Mouse (Mus musculus) heart, adult 9 months (tissue): Measurements from ENCODE around the gene Tcf3.

Experiments
- DNase-seq, 2 experiments: peaks; one replicate each; pipeline ENCODE4 v3.0.0; 2022; ENCODE audit warnings: low spot score in 2 of 2

Gene Tcf3

DNA sequence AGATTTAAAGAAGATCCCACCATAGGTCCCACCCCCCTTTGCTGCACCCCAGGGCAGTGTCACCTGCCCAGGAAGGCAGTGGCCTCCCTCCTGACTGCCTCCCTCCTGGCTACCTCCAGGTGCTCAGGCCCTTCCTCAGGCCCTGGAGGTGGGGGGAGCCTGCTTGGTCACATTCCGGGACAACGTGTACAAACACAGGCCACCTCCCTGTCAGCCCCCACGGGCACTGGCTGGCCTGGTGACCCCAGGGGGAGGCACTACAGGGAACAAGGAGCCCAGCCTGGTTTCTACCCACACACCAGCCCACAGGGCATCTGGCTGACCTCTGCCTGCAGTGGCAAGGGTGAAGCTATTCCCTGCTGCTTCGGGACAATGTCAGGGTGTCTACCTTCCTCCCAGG is 4.5 kb upstream of the Tcf3 start:
- no peak for DNase-seq

DNA sequence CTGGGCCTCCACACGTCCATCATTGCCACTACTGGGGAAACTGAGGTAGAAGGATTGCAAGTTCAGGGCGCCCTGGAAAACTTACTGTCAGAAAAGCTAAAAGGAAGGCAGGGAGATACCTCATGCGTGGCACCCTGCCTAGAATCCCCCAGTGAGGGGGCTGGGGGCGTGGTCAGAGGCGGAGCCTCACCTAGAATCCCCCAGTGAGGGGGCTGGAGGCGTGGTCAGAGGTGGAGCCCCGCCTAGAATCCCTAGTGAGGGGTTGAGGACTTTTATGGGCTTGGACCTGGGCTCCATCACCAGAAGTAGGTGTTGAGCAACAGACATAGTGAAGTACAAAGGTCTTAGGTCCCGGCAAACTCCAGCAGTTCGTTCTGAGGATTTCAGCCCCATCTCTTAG is 2.8 kb upstream of the Tcf3 start:
- DNase-seq: no peak

DNA sequence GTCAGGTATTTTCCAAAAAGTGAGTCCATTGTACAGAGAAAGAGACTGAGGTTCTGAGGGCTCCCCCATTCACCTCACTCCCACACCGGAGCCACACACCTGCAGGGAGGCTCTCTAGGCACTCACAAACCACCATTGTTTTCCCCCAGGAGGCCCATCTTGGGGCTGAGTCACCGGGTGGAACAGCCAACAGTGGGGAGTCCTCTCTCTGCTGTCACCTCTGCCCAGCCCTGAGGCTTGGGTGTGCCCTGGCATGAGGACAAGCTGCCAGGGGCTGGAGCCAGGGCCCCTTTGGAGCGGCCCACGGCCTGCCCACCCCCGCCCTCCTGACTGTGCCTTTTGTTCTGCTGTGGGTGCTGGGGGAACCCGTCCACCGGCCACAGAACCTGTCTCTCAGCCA is 2.3 kb upstream of the Tcf3 start:
- DNase-seq: no peak

DNA sequence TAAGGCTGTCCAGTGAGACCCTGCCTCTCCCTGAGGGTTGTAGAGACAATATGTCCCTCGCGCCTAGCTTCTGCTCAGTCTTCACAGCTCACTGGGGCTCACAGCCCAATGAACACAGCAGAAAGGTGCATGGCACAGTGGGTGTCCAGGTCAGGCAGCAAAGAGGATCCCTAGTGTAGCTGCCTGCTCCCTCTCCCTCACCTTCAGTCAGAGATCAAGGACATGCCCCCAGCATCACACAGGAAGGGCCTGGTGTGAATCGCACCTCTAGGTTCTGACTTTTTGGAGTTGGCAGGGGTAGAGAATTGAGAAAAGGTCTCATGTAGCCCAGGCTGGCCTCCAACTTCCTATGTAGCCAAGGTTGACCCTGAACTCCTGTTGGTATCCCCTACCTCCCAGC is 1.4 kb upstream of the Tcf3 start:
- no peak for DNase-seq

DNA sequence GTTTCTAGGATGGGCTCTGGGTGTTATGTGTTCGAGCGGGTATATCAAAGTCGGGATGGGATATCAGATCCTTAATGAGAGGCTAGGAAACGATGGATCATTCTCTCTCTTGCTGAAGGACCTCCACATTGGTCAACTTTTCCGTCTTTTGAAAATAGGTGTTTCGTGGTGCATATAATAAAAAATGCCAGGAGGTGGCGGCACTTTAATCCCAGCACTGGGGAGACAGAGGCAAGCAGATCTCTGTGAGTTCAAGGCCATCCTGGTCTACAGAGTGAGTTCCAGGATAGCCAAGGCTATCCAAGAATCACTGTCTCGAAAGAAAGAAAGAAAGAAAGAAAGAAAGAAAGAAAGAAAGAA is 766 bp upstream of the Tcf3 start:
- DNase-seq: no peak

DNA sequence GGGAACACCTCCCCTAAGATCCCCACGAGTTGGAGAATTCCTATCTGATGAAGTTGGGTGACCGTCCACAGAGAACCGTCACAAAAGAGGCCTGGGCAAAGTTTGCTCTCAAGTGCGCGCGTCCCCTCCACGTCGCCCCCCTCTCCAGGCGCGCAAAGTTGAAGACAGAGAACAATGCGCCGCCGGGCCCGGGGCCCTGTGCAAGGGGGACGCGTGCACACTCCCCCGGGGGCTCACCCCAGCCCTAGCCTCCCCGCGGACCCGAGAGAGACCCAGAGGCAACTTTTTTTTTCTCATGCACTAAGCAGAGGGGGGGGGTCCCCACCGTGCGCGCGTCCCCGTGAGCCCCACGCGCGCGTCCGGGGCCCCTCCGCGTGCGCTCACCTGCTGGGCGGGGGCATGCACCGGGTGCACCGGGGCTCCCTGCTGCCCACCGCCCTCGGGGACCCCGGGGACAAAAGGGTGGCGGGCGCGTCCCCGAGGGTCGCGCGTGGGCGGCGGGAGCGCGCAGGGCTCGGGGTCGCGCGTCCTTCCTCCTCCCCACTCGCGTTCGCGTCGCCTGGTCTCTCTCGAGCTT is 423 bp downstream of the Tcf3 start:
- peak in 1 of 2 experiments; percentile 23 for DNase-seq

DNA sequence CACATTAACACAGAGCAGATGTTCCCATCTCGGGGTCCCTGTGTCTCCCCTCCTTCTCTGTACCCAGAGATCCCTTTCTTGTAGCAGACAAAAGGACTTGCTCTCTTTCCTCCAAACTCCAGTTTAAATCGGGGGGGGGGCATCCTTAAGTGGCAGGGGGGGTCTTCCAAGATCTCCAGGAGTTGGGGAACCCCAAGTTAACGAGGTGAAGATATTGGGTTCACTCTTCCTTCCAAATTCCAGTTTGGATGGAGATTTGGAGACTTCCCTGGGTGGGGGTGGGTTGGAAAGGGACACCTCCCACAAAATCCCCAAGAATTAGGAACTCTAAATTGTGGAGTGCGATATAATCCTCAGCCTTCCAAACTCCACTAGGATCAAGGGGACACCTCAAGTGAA is 1.1 kb downstream of the Tcf3 start:
- no peak for DNase-seq

DNA sequence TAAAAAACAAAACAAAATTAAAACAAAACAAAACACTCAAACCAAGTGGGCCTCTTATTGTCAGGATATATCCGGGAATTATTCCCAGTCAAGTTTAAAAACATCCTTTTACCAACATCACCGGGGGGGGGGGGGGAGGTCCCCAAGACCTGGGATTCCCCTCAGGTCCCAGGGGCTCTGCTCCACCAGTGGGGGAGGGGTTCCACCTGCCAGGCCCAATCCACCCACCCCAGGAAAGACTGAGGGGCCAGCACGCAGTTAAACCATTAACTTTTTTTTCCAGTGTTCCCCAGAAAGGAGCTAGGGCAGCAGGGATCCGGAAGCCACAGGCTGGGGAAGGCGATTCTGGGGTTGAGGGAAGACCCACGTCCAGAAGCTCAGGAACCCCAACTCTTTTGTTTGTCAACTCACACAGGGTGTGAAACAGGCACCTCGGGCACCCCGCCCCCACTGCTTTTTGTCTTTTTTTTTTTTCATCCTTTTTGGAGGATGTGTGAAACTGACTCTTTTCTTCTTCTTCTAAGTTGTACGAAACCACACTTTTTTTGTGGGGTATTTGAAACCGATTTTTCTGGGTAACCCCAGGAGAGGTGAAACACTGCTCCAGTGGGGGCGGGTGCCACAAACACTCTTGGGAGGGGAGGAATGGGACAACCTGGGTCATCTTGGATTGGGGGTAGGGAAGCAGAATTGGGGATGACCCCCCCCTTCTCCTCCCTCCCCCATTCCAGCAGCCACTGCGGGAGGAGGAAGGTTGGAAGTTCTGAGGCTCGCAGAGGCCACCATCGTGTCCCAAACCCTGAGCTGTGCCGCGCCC is 1.7 kb downstream of the Tcf3 start:
- DNase-seq: no peak

DNA sequence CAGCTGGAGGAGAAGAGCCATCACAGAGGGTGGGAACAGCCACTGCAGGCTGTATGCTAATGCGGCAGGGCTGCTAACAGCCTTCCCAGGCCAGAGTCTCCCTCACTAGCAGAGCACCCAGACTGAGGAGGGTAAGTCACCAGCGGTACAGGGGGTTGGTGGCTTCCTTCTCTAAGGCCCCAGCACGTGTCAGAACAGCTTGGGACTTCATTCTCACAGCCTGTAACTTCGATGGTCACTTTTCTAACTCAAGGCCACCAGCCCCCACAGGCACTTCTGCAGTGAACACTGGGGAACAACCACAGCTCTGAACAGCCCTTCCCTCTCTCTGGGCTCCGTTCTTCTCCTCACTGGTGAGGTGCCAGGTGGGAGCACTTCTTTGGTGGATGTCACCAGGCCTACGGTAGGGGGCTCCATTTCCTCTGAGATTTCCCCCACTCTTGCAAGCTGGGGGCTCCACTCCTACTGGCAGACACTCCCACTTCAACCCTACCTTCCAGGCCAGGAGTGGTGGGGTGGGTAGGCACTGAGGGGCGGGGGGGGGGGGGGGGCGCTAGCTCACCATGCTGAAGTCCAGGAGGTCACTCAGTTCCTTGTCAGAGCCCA is 3.0 kb downstream of the Tcf3 start:
- DNase-seq: no peak

DNA sequence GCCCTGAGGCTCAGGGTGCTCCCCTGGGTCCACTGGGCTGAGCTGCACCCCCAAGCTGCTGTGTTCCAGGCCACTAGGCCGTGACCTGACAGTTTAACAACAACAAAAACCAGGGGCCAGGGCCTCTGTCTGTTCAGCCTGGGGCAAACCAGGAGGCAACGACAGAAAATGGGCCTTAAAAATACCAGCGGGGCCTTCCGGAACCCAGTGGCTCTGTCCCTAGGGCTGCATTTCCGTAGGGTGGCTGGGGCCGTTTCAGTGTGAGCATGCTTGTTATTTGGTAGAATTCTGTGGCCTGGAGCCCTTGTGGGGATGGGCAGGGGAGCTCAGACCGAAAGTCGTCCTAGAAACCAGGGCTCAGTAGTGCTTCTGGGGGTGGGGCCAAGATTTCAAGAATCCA is 3.6 kb downstream of the Tcf3 start:
- no peak for DNase-seq

DNA sequence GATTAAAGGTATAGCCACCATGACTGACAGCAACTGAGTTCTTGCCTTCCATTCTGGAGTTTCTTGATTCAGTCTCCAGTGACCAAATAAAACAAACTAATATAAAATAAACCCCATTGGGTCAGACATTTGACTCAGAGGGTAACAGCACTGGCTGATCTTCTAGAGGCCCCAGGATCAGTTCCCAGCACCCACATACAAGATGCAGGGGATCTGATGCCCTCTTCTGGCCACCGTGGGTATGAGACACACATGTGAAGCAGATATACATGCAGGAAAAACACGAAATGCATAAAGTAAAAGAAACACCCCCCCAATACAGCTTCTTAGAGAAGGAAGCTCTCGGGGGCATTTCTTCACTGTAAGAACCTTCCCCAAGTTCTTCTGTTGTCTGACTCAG is 8.4 kb downstream of the Tcf3 start:
- no peak for DNase-seq

DNA sequence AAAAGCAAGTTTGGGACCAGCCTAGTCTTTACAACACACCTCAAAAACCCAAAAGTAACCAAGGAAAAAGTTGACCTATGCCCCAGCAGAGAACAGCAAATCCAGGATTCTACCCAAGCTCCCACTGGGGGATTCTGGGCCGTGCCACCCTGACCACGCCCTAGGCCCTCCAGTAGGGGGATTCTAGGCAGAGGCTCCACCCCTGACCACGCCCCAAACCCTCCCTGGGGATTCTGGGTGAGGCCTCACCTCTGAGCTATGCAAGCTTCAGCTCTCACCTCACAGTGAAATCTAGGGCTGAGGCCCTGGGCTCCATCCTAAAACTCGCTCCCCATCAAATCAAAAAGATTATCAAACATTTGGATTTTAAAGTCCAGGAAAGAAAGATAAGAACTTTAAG is 9.9 kb downstream of the Tcf3 start:
- DNase-seq: no peak

DNA sequence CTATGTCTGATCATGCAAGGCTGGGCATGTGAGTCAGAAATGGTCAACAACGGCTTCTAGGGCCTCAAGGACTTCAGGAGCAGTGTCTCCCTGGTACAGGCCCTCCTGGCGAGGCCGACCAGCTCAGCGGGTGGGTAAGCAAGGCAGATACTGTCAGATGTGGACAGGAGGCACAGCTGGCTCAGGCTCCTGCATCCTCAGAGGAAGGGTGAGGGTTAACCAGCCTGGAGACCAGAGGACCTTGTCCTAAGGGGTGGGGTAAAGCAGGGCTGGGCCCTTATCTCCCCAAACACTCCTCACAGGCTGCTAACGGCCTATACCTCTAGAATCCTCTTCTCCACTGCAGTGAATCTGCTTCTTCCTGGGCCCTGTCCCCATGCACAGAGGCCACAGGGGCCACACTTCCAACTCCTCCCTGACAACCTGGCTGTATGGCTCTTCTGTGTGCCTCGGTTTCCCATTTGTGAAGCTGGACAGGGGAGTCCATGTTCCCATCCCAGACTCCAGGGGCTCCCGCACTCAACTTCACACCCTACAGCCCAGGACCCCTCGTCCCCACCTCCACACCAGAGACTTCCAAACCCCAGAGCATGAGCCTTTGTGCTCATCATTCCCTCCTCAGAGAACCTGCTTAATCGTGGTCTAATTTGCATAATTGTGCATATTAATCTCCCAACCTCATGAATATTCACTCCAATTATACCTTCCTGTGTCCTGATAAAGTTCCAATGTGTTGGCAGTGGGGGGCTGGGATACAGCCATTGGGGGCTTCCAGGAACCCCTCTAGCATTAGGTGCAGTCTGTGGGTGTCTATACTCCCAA is 11.6 kb downstream of the Tcf3 start:
- no peak for DNase-seq

DNA sequence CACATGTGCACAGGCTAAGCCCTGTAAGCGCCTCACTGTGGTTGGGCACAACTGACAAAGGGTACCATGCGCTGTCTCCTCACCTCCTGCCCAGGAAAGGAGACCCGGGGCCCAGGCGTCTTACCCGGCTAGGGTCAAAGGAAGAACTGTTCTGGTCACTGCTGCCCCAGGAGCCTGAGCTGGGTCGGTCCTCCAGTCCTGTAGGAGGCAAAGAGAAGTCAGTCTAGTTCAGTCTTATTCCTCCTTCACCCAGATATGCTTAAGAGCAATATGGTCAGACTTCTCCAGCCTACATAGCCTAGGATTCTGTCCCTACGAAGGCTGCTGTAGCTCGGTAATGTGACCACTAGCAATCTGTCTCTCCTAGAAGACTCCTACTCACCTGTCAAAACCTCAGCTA is 12.2 kb downstream of the Tcf3 start:
- DNase-seq: no peak

DNA sequence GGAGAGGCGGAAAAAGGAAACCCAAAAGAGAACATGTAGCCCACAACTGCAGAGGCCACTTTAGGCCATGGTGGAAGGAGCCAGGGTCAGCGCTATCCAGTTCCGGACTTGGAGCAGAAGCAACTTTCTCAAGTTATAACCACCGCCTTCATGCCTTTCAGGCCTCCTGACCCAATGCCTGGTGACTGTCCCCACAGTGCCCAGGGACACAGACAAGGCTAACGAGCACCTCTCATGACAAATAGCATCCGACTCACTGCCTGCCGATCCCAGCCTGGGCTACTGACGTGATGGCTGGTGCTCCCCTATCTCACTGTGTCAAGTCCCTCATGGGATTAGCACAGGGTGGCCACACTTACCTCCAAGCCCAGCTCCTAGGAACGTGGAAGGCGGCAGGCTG is 12.7 kb downstream of the Tcf3 start:
- DNase-seq: no peak

DNA sequence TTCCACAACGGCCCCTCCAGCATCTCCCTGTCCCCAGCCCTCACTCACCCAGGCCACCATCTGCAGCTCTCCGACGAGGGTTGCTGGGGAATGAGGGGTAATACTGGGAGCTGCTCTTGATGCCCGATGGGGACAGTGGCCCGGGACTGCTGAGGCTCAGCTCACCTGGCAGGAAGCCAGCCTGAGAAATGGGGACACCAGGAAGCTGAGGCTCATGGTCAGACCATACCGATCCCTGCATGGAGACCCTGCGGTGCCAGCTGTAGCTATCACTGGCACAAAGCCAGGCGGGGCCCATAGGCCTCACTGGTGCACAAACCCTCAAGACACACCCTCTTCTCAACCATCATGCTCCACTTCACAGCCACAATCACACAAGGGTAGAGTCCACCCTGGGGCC is 14.0 kb downstream of the Tcf3 start:
- DNase-seq: no peak

DNA sequence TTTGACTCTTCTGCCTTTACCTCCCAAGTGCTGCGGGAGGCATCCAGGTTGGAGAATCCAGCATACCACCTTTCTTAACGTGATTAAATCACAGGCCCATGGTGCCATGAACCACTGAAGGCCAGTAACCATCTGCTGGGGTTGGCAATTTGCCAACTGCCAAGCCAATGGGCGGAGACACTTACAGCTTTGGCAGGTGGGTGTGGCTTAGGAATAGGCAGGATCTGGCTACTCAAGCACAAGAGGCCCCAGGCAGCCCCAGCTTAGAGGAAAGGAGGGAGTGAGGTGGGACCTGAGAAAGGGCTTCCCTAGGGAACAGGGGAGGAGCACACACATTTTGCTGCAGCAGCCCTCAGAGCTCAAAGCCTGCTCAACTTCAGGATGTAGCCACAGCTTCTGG is 15.1 kb downstream of the Tcf3 start:
- no peak for DNase-seq

DNA sequence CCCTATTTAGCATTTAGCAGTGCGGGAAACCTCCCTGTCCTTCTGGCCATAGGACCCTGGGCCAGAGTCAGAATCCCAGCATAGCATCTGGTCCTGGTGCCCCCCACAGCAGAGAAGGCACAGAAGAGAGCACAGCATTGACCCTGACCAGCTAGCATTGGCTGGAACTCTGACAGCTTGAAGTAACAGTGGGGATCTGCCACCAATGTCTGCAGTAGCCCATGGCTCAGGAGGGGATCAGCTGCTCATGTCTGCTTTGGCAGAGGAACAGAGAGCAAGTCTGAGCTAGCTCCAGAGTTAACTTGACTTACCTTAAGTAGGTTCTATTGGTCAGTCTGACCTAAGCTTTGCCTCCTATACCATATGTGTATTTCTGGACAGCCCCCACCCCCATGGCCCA is 15.6 kb downstream of the Tcf3 start:
- no peak for DNase-seq

DNA sequence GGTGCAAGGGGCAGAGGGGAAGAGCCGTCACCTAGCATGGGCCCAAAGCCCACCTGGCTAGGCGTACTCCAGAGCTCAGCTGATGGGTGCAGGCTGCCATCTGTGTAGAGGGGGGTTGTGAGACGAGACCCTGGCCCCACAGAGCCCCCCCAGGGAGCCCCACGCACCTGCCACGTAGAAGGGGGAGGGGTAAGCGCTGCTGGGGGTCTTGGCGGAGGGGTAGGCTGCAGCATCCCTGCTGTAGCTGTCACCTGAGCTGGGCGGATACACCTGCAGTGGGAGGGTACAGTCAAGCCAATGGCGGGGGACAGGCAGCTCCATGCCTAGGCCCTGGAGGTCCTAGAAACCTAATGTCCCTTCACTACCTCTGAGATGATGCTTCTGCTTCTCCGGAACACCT is 16.1 kb downstream of the Tcf3 start:
- no peak for DNase-seq

DNA sequence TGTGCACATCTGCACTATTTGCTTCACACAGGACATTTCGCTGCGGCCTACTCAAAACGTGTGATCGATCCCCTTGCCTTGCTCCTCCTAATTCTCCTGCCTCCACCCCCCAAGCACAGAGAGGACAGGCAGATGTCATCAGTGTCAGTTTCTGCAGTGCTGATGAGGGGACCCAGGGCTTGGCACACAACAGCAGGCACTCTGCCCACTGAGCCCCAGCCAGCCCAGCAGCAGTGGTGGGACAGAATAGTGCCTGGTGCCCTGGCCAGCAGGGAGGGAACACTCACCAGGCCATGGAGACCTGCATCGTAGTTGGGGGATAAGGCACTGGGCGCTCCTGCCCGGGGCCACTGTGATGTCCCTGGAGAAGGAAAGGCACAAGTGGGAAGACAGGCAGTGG is 17.9 kb downstream of the Tcf3 start:
- no peak for DNase-seq

DNA sequence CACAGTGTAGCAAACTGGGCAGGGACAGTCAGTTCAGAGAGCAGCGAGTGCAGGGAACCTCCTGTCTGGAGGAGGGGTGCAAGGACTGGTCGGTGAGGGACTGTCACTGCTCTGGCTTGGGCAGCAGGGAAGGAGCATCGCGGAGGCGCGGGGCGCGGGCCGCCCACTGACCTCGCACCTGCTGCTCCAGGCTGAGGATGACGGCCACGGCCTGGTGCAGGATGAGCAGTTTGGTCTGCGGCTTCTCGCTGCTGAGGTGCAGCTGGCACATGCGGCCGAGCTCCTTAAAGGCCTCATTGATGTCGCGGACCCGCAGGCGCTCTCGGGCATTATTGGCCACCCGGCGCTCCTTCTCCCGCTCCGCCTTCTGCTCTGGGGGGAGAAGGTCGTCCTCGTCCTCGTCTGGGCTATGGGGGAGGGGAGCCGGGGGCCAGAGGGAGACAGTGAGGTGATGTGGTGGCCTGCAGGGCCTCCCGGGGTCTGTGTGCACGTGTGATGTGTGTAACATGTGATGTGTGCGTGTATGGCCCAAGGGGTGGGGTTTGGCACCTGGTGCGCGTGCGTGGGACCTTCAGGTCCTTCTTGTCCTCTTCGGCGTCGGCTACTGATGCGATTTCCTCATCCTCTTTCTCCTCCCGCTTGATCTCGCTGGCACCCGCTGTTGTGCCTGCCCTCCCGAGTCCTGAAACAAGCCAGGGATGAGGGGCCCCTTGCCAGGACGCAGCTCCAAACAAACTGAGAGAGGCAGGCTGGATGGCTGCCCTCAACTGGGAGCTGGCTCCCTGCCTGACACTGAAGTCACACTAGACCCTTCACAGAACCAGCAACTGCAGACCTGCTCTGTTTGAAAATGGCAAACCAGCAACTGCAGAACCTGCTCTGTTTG is 20.5 kb downstream of the Tcf3 start:
- DNase-seq: peak in 1 of 2 experiments; percentile 77

DNA sequence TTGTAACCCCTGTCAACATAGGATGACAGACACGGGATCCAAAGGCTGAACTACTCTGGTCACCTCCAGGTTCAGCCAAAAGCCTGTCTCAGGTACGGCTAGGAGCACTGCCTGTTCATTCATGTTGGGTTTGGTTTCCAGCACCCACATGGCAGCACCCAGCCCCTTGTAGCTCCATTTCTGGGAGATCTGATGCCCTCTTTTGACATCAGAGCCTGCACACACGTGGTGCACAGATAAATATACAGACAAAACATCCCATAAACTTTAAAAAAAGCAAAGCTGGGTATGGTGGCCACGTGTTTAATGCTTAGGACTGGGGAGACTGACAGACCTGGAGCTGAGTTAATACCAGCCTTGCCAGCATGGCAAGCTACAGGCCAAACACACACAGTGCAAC is 25.5 kb downstream of the Tcf3 start:
- DNase-seq: no peak
